Mouse (Mus musculus) myocyte (in vitro differentiated cells): ENCODE data around the gene Hrg. TPM values are rescaled to one million over a fixed set of nuclear protein-coding genes. Genes with fewer than 3 reads are reported as not detected.
A peak's percentile ranks its signal among the peaks of the same experiment; 100 is the strongest.

Experiments used
- H3K27me3 ChIP-seq: one replicate; pipeline ENCODE4 v1.6.1; 2011; ENCODE audit not compliant: control insufficient read depth, insufficient read depth, insufficient read length
- H3K36me3 ChIP-seq: one replicate; pipeline ENCODE4 v1.6.1; 2011; ENCODE audit not compliant: control insufficient read depth, insufficient read depth
- H3K4me2 ChIP-seq: one replicate; pipeline ENCODE4 v1.6.1; 2011; ENCODE audit warnings: low read depth, control low read depth
- H3K4me3 ChIP-seq: one replicate; pipeline ENCODE4 v1.5.1; 2011; ENCODE audit warnings: mild to moderate bottlenecking, control low read depth, moderate library complexity
- H3K79me2 ChIP-seq: one replicate; pipeline ENCODE4 v1.6.1; 2011; ENCODE audit not compliant: control insufficient read depth, insufficient read depth
- H3ac ChIP-seq: one replicate; pipeline ENCODE4 v1.6.1; 2011; ENCODE audit not compliant: control insufficient read depth, insufficient read length
- CEBPB ChIP-seq: IDR thresholded peaks from 2 replicates; pipeline ENCODE4 v1.6.1; 2011; ENCODE audit warnings: mild to moderate bottlenecking, moderate library complexity; ENCODE audit not compliant: poor library complexity, insufficient read depth, severe bottlenecking
- E2F4 ChIP-seq: IDR thresholded peaks from one replicate; pipeline ENCODE4 v1.6.1; 2011; ENCODE audit warnings: mild to moderate bottlenecking, control low read depth, moderate library complexity; ENCODE audit not compliant: insufficient read depth
- MAX ChIP-seq: IDR thresholded peaks from one replicate; pipeline ENCODE4 v1.6.1; 2011; ENCODE audit warnings: low read depth, mild to moderate bottlenecking, control low read depth
- MYOD1 ChIP-seq, 3 experiments: IDR thresholded peaks; one replicate each; pipeline ENCODE4 v1.6.1; 2011; ENCODE audit warnings: control low read depth in 2 of 3, low read depth in 2 of 3, mild to moderate bottlenecking in 2 of 3, moderate library complexity in 1 of 3; ENCODE audit not compliant: insufficient read length in 2 of 3, control insufficient read depth in 1 of 3
- MYOG ChIP-seq, 3 experiments: IDR thresholded peaks; one replicate each; pipeline ENCODE4 v1.6.1; 2011; ENCODE audit warnings: control low read depth in 2 of 3, low read depth in 2 of 3, mild to moderate bottlenecking in 2 of 3; ENCODE audit not compliant: insufficient read length in 2 of 3, control insufficient read depth in 1 of 3, insufficient read depth in 1 of 3
- POLR2A ChIP-seq: IDR thresholded peaks from one replicate; pipeline ENCODE4 v1.6.1; 2011; ENCODE audit warnings: low read depth, mild to moderate bottlenecking, control low read depth, moderate library complexity; ENCODE audit not compliant: insufficient read length
- POLR2AphosphoS2 ChIP-seq: IDR thresholded peaks from one replicate; pipeline ENCODE4 v1.6.1; 2011; ENCODE audit warnings: low read depth, control low read depth; ENCODE audit not compliant: insufficient read length
- REST ChIP-seq: IDR thresholded peaks from one replicate; pipeline ENCODE4 v1.6.1; 2011; ENCODE audit warnings: mild to moderate bottlenecking, control low read depth, moderate library complexity; ENCODE audit not compliant: insufficient read depth, insufficient read length
- SRF ChIP-seq: IDR thresholded peaks from one replicate; pipeline ENCODE4 v1.6.1; 2011; ENCODE audit warnings: low read depth; ENCODE audit not compliant: control insufficient read depth, insufficient read length
- TCF12 ChIP-seq: IDR thresholded peaks from one replicate; pipeline ENCODE4 v1.6.1; 2011; ENCODE audit warnings: mild to moderate bottlenecking, control low read depth; ENCODE audit not compliant: poor library complexity, insufficient read depth, severe bottlenecking
- TCF3 ChIP-seq: IDR thresholded peaks from one replicate; pipeline ENCODE4 v1.6.1; 2011; ENCODE audit warnings: low read depth, control low read depth; ENCODE audit not compliant: insufficient read length
- USF1 ChIP-seq: IDR thresholded peaks from one replicate; pipeline ENCODE4 v1.6.1; 2011; ENCODE audit warnings: low read depth, mild to moderate bottlenecking, control low read depth, moderate library complexity
- polyA plus RNA-seq: library from polyadenylated mRNA; unstranded; fragments of >200 nt; fragmentation: generic; extraction: Trizol; gene quantifications from one replicate; pipeline ENCODE4 v1.2.1, GENCODE M21; 2012; ENCODE audit warnings: missing spikeins

Gene Hrg
- polyA plus RNA-seq, 1 experiment, result not detected

- Histone ChIP-seq H3K27me3 (no peaks in the 10 kb centered on the region), H3K4me2 (no peak overlapping the region), H3K36me3 (no peaks in the 10 kb centered on the region), H3K4me3 (no peak overlapping the region), H3ac (no peak overlapping the region), H3K79me2 (no peaks in the 10 kb centered on the region)
- no peak for TF ChIP-seq TCF3
- TF ChIP-seq SRF, result no peak
- TF ChIP-seq E2F4, result no peak
- no peak for TF ChIP-seq POLR2AphosphoS2
- no peak for TF ChIP-seq MAX
- no peak for TF ChIP-seq USF1
These were observed 3.5 kb upstream of the Hrg start for GRCm38 (mm10) chr16:22947371-22947770.

- Histone ChIP-seq H3K4me3 (no peak overlapping the region), H3K27me3 (no peaks in the 10 kb centered on the region)
These were observed 2.2 kb downstream of the Hrg start for GRCm38 (mm10) chr16:22953069-22953468.

GRCm38 (mm10) chr16:22955397-22956084 lies 4.7 kb downstream of the Hrg start:
- Histone ChIP-seq H3ac (no peak overlapping the region), H3K36me3 (no peaks in the 10 kb centered on the region), H3K79me2 (no peaks in the 10 kb centered on the region), H3K4me2 (no peak overlapping the region), H3K27me3 (no peaks in the 10 kb centered on the region), H3K4me3 (no peak overlapping the region)
- TF ChIP-seq TCF3 (no peak), POLR2A (no peak), MYOG (IDR thresholded peaks at IDR 0.05; ENCODE audit: control insufficient read depth in 1 of 3, insufficient read depth in 1 of 3, insufficient read length in 2 of 3, low read depth in 2 of 3) (peak in 1 of 3 experiments; percentile 23), MAX (no peak), TCF12 (no peak), USF1 (no peak), SRF (no peak), POLR2AphosphoS2 (no peak), MYOD1 (IDR thresholded peaks at IDR 0.05; ENCODE audit: control insufficient read depth in 1 of 3, insufficient read length in 2 of 3, low read depth in 2 of 3) (peak in 1 of 3 experiments; percentile 75), E2F4 (no peak), CEBPB (no peak), REST (no peak)

More at GRCm38 (mm10) chr16:22953069-22953468, 2.2 kb downstream of the Hrg start:
- Histone ChIP-seq H3K4me2 (no peak overlapping the region), H3ac (no peak overlapping the region), H3K36me3 (no peaks in the 10 kb centered on the region), H3K79me2 (no peaks in the 10 kb centered on the region)
- TF ChIP-seq MYOD1 (IDR thresholded peaks at IDR 0.05; ENCODE audit: control insufficient read depth in 1 of 3, insufficient read length in 2 of 3, low read depth in 2 of 3) (no peak), USF1 (no peak), TCF12 (no peak), E2F4 (no peak), POLR2A (no peak), CEBPB (no peak), REST (no peak), TCF3 (no peak), MAX (no peak), MYOG (IDR thresholded peaks at IDR 0.05; ENCODE audit: control insufficient read depth in 1 of 3, insufficient read depth in 1 of 3, insufficient read length in 2 of 3, low read depth in 2 of 3) (no peak), POLR2AphosphoS2 (no peak), SRF (no peak)

GRCm38 (mm10) chr16:22956085-22956439 lies 5.2 kb downstream of the Hrg start:
- no peak for TF ChIP-seq TCF12
- TF ChIP-seq E2F4, result no peak
- TF ChIP-seq POLR2AphosphoS2, result no peak
- no peak for TF ChIP-seq MYOG (IDR thresholded peaks at IDR 0.05; ENCODE audit: control insufficient read depth in 1 of 3, insufficient read depth in 1 of 3, insufficient read length in 2 of 3, low read depth in 2 of 3)
- no peak for TF ChIP-seq CEBPB
- TF ChIP-seq SRF, result no peak
- no peak for TF ChIP-seq MAX
- no peak for TF ChIP-seq REST
- no peak for TF ChIP-seq TCF3
- no peak for TF ChIP-seq USF1
- TF ChIP-seq POLR2A, result no peak
- TF ChIP-seq MYOD1 (IDR thresholded peaks at IDR 0.05; ENCODE audit: control insufficient read depth in 1 of 3, insufficient read length in 2 of 3, low read depth in 2 of 3), result no peak
- no peaks in the 10 kb centered on the region for H3K27me3 ChIP-seq
- no peak overlapping the region for H3K4me2 ChIP-seq
- H3K4me3 ChIP-seq, result no peak overlapping the region
- H3ac ChIP-seq, result no peak overlapping the region
- H3K36me3 ChIP-seq, result no peaks in the 10 kb centered on the region
- no peaks in the 10 kb centered on the region for H3K79me2 ChIP-seq

GRCm38 (mm10) chr16:22961073-22961472 lies 10.2 kb downstream of the Hrg start:
- Histone ChIP-seq H3K79me2 (no peaks in the 10 kb centered on the region), H3ac (no peak overlapping the region), H3K36me3 (no peaks in the 10 kb centered on the region), H3K27me3 (no peaks in the 10 kb centered on the region), H3K4me3 (no peak overlapping the region), H3K4me2 (no peak overlapping the region)
- TF ChIP-seq SRF, result no peak
